Mouse (Mus musculus) heart, embryonic 12.5 days (tissue): ENCODE measurements around the gene Tnfrsf23. TPM values are rescaled to one million over a fixed set of nuclear protein-coding genes. Genes with fewer than 3 reads are reported as not detected.

Experiments
- ATAC-seq: fragments of 200-750 bp; cut with Nextera tagmentation; 2 replicates; pipeline ENCODE4 v1.8.0; 2017; ENCODE audit warnings: moderate TSS enrichment, moderate library complexity; ENCODE audit not compliant: insufficient number of reproducible peaks, low FRiP score
- H3K27ac ChIP-seq: fragments of 300-500 bp; sonication (generic); 2 replicates; pipeline ENCODE4 v1.5.1; 2016; ENCODE audit warnings: mild to moderate bottlenecking, moderate library complexity; ENCODE audit not compliant: poor library complexity, severe bottlenecking
- H3K27me3 ChIP-seq: fragments of 300-500 bp; sonication (generic); replicated peaks from 2 replicates; pipeline ENCODE4 v1.6.1; 2016; ENCODE audit warnings: mild to moderate bottlenecking, moderate library complexity
- H3K36me3 ChIP-seq: fragments of 300-500 bp; sonication (generic); 2 replicates; pipeline ENCODE4 v1.6.1; 2016; ENCODE audit warnings: mild to moderate bottlenecking, moderate library complexity
- H3K4me1 ChIP-seq: fragments of 300-500 bp; sonication (generic); replicated peaks from 2 replicates; pipeline ENCODE4 v1.6.1; 2016; ENCODE audit warnings: mild to moderate bottlenecking
- H3K4me2 ChIP-seq: fragments of 300-500 bp; sonication (generic); 2 replicates; pipeline ENCODE4 v1.6.1; 2016; ENCODE audit warnings: mild to moderate bottlenecking, moderate library complexity
- H3K4me3 ChIP-seq: fragments of 300-500 bp; sonication (generic); 2 replicates; pipeline ENCODE4 v1.5.1; 2016; ENCODE audit warnings: mild to moderate bottlenecking
- H3K9ac ChIP-seq: fragments of 300-500 bp; sonication (generic); 2 replicates; pipeline ENCODE4 v1.6.1; 2016; ENCODE audit warnings: mild to moderate bottlenecking, moderate library complexity
- H3K9me3 ChIP-seq: fragments of 300-500 bp; sonication (generic); replicated peaks from 2 replicates; pipeline ENCODE4 v1.6.1; 2016; ENCODE audit warnings: mild to moderate bottlenecking, moderate library complexity
- WGBS: fragments of 180-500 bp; shearing (Covaris S2); methylation state at CpG from one replicate; pipeline ENCODE4 v1.1.7; 2016; 5-methylcytosine and 5-hydroxymethylcytosine counted together
- polyA plus RNA-seq: library from polyadenylated mRNA; unstranded; fragments of >200 nt; fragmentation: Nextera tagmentation; extraction: Ambion mirVana; gene quantifications from 2 replicates; pipeline ENCODE4 v1.2.1, GENCODE M21; 2016

Gene Tnfrsf23
- polyA plus RNA-seq, 1 experiment from 2014 or later = 2.8 TPM

GRCm38 (mm10) chr7:143631503-143631902 is 54.2 kb downstream of the Tnfrsf23 start:
- H3K9ac ChIP-seq = no peak overlapping the region
- H3K27ac ChIP-seq = no peak overlapping the region
- peaks cover 4% of the 10 kb centered on the region; the same call in 1 of the 2 replicates for H3K9me3 ChIP-seq
- no peak overlapping the region for H3K4me2 ChIP-seq
- WGBS = 52% methylated on average over 2 of the region's 2 CpGs
- no peaks in the 10 kb centered on the region for H3K4me1 ChIP-seq
- H3K4me3 ChIP-seq = no peak overlapping the region
- H3K27me3 ChIP-seq = no peaks in the 10 kb centered on the region
- no peaks in the 10 kb centered on the region for H3K36me3 ChIP-seq
- ATAC-seq = no peak

- peaks cover 4% of the 10 kb centered on the region; the same call in 1 of the 2 replicates for H3K9me3 ChIP-seq
- no peak overlapping the region for H3K4me2 ChIP-seq
- H3K27ac ChIP-seq = no peak overlapping the region
- no peak overlapping the region for H3K9ac ChIP-seq
- H3K36me3 ChIP-seq = no peaks in the 10 kb centered on the region
- WGBS = 53% methylated on average over 1 of the region's 1 CpGs
- no peaks in the 10 kb centered on the region for H3K4me1 ChIP-seq
- H3K27me3 ChIP-seq = no peaks in the 10 kb centered on the region
- ATAC-seq = no peak
- H3K4me3 ChIP-seq = no peak overlapping the region
Observed at GRCm38 (mm10) chr7:143629501-143629900, 56.2 kb downstream of the Tnfrsf23 start.

GRCm38 (mm10) chr7:143628540-143628939 is 57.1 kb downstream of the Tnfrsf23 start, which contains the start of gene Tnfrsf26:
Tnfrsf26 (minus strand) TSS chr7:143628722.
- H3K4me3 ChIP-seq = no peak within 1 kb of the TSS
- ATAC-seq = no peak
- no peaks in the 10 kb centered on the region for H3K27me3 ChIP-seq
- H3K4me2 ChIP-seq = no peak within 1 kb of the TSS
- no peaks in the 10 kb centered on the region for H3K4me1 ChIP-seq
- peaks cover 4% of the 10 kb centered on the region; the same call in 1 of the 2 replicates for H3K9me3 ChIP-seq
- no peaks in the 10 kb centered on the region for H3K36me3 ChIP-seq
- WGBS = 73% methylated on average over 1 of the region's 1 CpGs
- H3K27ac ChIP-seq = no peak within 1 kb of the TSS
- no peak within 1 kb of the TSS for H3K9ac ChIP-seq

- no peaks in the 10 kb centered on the region for H3K27me3 ChIP-seq
- H3K36me3 ChIP-seq = no peaks in the 10 kb centered on the region
- 38% methylated on average over 10 of the region's 10 CpGs for WGBS
- no peaks in the 10 kb centered on the region for H3K4me1 ChIP-seq
- H3K27ac ChIP-seq = no peak overlapping the region
- no peak overlapping the region for H3K4me2 ChIP-seq
- H3K9me3 ChIP-seq = no peaks in the 10 kb centered on the region
- no peak overlapping the region for H3K4me3 ChIP-seq
- H3K9ac ChIP-seq = no peak overlapping the region
- no peak for ATAC-seq
Observed at GRCm38 (mm10) chr7:143627555-143628286, 58.0 kb downstream of the Tnfrsf23 start.

- Histone ChIP-seq H3K27ac (no peak overlapping the region), H3K4me1 (no peaks in the 10 kb centered on the region), H3K36me3 (no peaks in the 10 kb centered on the region), H3K4me3 (no peak overlapping the region), H3K4me2 (no peak overlapping the region), H3K9ac (no peak overlapping the region), H3K9me3 (no peaks in the 10 kb centered on the region), H3K27me3 (no peaks in the 10 kb centered on the region)
- no peak for ATAC-seq
- WGBS = 68% methylated on average over 2 of the region's 2 CpGs
Observed at GRCm38 (mm10) chr7:143626178-143626577, 59.5 kb downstream of the Tnfrsf23 start.

GRCm38 (mm10) chr7:143625151-143625550 is 60.5 kb downstream of the Tnfrsf23 start:
- Histone ChIP-seq H3K4me1 (no peaks in the 10 kb centered on the region), H3K4me2 (no peak overlapping the region)
- WGBS = 54% methylated on average over 5 of the region's 5 CpGs

GRCm38 (mm10) chr7:143624561-143624960 is 61.1 kb downstream of the Tnfrsf23 start:
- no peak overlapping the region for H3K9ac ChIP-seq
- ATAC-seq = no peak
- WGBS = 61% methylated on average over 3 of the region's 3 CpGs
- H3K27me3 ChIP-seq = no peaks in the 10 kb centered on the region
- H3K4me1 ChIP-seq = no peaks in the 10 kb centered on the region
- no peak overlapping the region for H3K4me2 ChIP-seq
- H3K9me3 ChIP-seq = no peaks in the 10 kb centered on the region
- H3K4me3 ChIP-seq = no peak overlapping the region
- H3K36me3 ChIP-seq = no peaks in the 10 kb centered on the region
- no peak overlapping the region for H3K27ac ChIP-seq

More at GRCm38 (mm10) chr7:143625151-143625550, 60.5 kb downstream of the Tnfrsf23 start:
- Histone ChIP-seq H3K27me3 (no peaks in the 10 kb centered on the region), H3K27ac (no peak overlapping the region), H3K9ac (no peak overlapping the region), H3K36me3 (no peaks in the 10 kb centered on the region), H3K4me3 (no peak overlapping the region), H3K9me3 (no peaks in the 10 kb centered on the region)
- ATAC-seq = no peak

GRCm38 (mm10) chr7:143620951-143621350 is 64.7 kb downstream of the Tnfrsf23 start:
- WGBS = 55% methylated on average over 1 of the region's 1 CpGs
- no peaks in the 10 kb centered on the region for H3K4me1 ChIP-seq
- H3K9me3 ChIP-seq = peaks cover 8% of the 10 kb centered on the region; the same call in 1 of the 2 replicates
- H3K9ac ChIP-seq = no peak overlapping the region
- no peak overlapping the region for H3K4me3 ChIP-seq
- H3K27me3 ChIP-seq = no peaks in the 10 kb centered on the region
- no peak overlapping the region for H3K27ac ChIP-seq
- no peak for ATAC-seq
- no peaks in the 10 kb centered on the region for H3K36me3 ChIP-seq
- H3K4me2 ChIP-seq = no peak overlapping the region

Other genes starting within 250 kb of the Tnfrsf23 start
- 1,218 and 1,354 TPM in 2 replicates for gene Cdkn1c, start 224.8 kb downstream of the Tnfrsf23 start, polyA plus RNA-seq
- 0.90 and 0.91 TPM in 2 replicates for gene Slc22a18, start 212.1 kb downstream of the Tnfrsf23 start, polyA plus RNA-seq
- 1.7 and 2.2 TPM in 2 replicates for gene Phlda2, start 182.7 kb downstream of the Tnfrsf23 start, polyA plus RNA-seq
- gene Nap1l4, start 136.8 kb downstream of the Tnfrsf23 start, polyA plus RNA-seq = 236 and 244 TPM in 2 replicates
- 28.4 and 31.3 TPM in 2 replicates for gene Cars, start 85.8 kb downstream of the Tnfrsf23 start, polyA plus RNA-seq
- gene Tnfrsf26, start 57.1 kb downstream of the Tnfrsf23 start, polyA plus RNA-seq = 0.43 and 0.46 TPM in 2 replicates
- 2.8 and 3.1 TPM in 2 replicates for gene Tnfrsf22, start 36.2 kb downstream of the Tnfrsf23 start, polyA plus RNA-seq
- 36.6 and 40.3 TPM in 2 replicates for gene Osbpl5, start 71.1 kb upstream of the Tnfrsf23 start, polyA plus RNA-seq
- gene Mrgprg, start 81.1 kb upstream of the Tnfrsf23 start, polyA plus RNA-seq = not detected in 2 replicates
- 3.0 and 3.2 TPM in 2 replicates for gene Mrgpre, start 98.6 kb upstream of the Tnfrsf23 start, polyA plus RNA-seq
- gene Nadsyn1, start 137.0 kb upstream of the Tnfrsf23 start, polyA plus RNA-seq = 7.4 and 8.1 TPM in 2 replicates
- gene Dhcr7, start 137.3 kb upstream of the Tnfrsf23 start, polyA plus RNA-seq = 24.6 and 29.1 TPM in 2 replicates
- gene Gm498, start 181.0 kb upstream of the Tnfrsf23 start, polyA plus RNA-seq = not detected in 2 replicates